Comparison of ENCODE assay signal across 7 mouse cellular contexts in the genomic region with DNA sequence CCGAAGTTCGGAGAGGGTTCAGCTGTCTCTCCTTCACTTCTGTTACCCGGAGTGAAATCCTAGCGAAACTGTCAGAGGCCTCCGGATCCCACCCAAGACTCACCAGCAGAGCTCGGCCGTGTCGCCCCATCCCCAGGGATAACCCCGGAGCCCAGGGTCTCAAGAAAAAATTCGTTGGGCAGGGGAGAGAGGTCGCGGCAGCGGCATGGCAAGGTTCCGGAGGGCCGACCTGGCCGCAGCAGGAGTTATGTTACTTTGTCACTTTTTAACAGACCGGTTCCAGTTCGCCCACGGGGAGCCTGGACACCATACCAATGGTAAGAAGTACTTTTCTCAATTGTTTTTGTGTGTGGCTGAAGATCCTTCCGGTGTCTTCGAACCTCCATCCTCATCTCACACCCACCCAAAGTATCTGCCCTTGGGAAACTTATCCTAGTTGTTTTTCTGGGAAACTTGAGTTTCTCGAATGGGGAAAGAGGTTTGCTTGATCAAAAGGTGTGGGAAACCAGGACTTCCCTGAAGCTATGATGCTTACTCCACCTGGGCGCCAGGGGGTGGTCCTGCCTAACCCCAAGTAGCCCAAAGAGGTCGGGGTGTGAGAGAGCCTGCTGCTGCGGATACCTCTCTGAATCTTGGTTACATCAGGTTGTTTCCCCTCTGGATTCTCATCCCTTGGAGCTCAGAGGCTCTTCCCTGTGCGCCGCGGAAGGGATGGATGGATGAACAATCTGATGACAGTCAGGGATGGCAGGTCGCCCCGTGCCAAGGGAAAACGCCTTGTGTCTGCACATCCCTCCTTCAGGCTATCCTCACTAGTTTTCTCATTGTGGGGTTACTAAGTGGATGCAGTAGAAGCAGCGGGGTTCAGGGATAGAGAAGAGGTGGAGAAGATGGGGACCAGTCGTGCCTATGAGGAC. TPM values are rescaled to one million over a fixed set of nuclear protein-coding genes. Genes with fewer than 3 reads are reported as not detected.
A peak's percentile ranks its signal among the peaks of the same experiment; 100 is the strongest.
DNase-seq lines count a peak whose midpoint lies in the region; ATAC-seq lines count a peak whose summit lies in the region.

No protein-coding gene starts in this region.

- no peaks in the 10 kb centered on the region for H3K27me3 ChIP-seq in heart, embryonic 16.5 days (ENCODE audit: control insufficient read depth, insufficient read depth, low read length)
- H3K27me3 ChIP-seq in midbrain, embryonic 11.5 days (ENCODE audit: control insufficient read depth, insufficient read depth, low read length): peaks cover 3% of the 10 kb centered on the region; the same call in 1 of the 2 replicates

- peaks cover 3% of the 10 kb centered on the region for H3K4me1 ChIP-seq in heart, embryonic 16.5 days (ENCODE audit: control insufficient read depth, insufficient read depth, low read length)
- H3K4me1 ChIP-seq in midbrain, embryonic 11.5 days (ENCODE audit: control insufficient read depth, insufficient read depth, low read length): peaks cover 2% of the 10 kb centered on the region

- peak overlapping the region; percentile 65 for H3K9ac ChIP-seq in heart, embryonic 16.5 days (ENCODE audit: low read length)
- H3K9ac ChIP-seq in midbrain, embryonic 11.5 days (ENCODE audit: low read length): peak overlapping the region; percentile 69

- H3K4me2 ChIP-seq in heart, embryonic 16.5 days (ENCODE audit: low read depth, low read length): peak overlapping the region; percentile 78
- H3K4me2 ChIP-seq in midbrain, embryonic 11.5 days: peak overlapping the region; percentile 72

- ATAC-seq in heart, embryonic 16.5 days (replicated peaks; ENCODE audit: extremely low read depth, insufficient read depth, low FRiP score): peak; percentile 14; the same call in 1 of the 2 replicates
- no peak; the same call in 1 of the 2 replicates for ATAC-seq in midbrain, embryonic 11.5 days (ENCODE audit: low FRiP score)

- peak overlapping the region; percentile 71 for H3K27ac ChIP-seq in heart, embryonic 16.5 days (ENCODE audit: low read length)
- no peak overlapping the region; the same call in 1 of the 2 replicates for H3K27ac ChIP-seq in midbrain, embryonic 11.5 days (ENCODE audit: low read depth, low read length)

- H3K4me3 ChIP-seq in heart, embryonic 16.5 days (ENCODE audit: low read length): peak overlapping the region; percentile 86
- peak overlapping the region; percentile 68 for H3K4me3 ChIP-seq in midbrain, embryonic 11.5 days (ENCODE audit: low read depth, low read length)

- DNase-seq in urinary bladder, adult 2 months (ENCODE audit: low spot score): peak; percentile 30
- DNase-seq in urinary bladder, postnatal 10 days (ENCODE audit: low spot score): no peak
- DNase-seq in cerebellum, postnatal 4 days (ENCODE audit: low spot score in 2 of 2): peak; percentile 21 to 27
- peak; percentile 36 for DNase-seq in kidney, postnatal 14 days
- peak; percentile 89 for DNase-seq in midbrain, embryonic 11.5 days (ENCODE audit: low spot score, missing footprints)
- peak; percentile 44 for DNase-seq in thymus, postnatal 0 days (ENCODE audit: low spot score)

- H3K9me3 ChIP-seq in heart, embryonic 16.5 days (replicated peaks; ENCODE audit: control insufficient read depth, low read length): no peaks in the 10 kb centered on the region
- H3K9me3 ChIP-seq in midbrain, embryonic 11.5 days (ENCODE audit: control insufficient read depth, low read length): no peaks in the 10 kb centered on the region

- H3K36me3 ChIP-seq in heart, embryonic 16.5 days (ENCODE audit: control insufficient read depth, insufficient read depth): no peaks in the 10 kb centered on the region
- no peaks in the 10 kb centered on the region for H3K36me3 ChIP-seq in midbrain, embryonic 11.5 days (ENCODE audit: control insufficient read depth, insufficient read depth, low read length)

- WGBS in heart, embryonic 16.5 days: 4% methylated on average over 33 of the region's 33 CpGs
- WGBS in midbrain, embryonic 11.5 days: 2% methylated on average over 33 of the region's 33 CpGs

RNA-seq across cellular contexts. Expression of gene Plxdc2, which starts 1.1 kb away (rescaled TPM):
- 77.3 and 90.3 TPM in 2 replicates for polyA plus RNA-seq in urinary bladder, adult 2 months (2012; rRNA removed)
- 20.1 and 20.7 TPM in 2 replicates for polyA plus RNA-seq in heart, embryonic 16.5 days (2015; fragmentation: Nextera tagmentation; extraction: Ambion mirVana)
- polyA plus RNA-seq in midbrain, embryonic 11.5 days (2014; fragmentation: Nextera tagmentation; extraction: Ambion mirVana): 16.0 and 16.1 TPM in 2 replicates
- polyA plus RNA-seq in thymus, postnatal 0 days (2015; fragmentation: Nextera tagmentation; extraction: Ambion mirVana): 31.8 and 37.5 TPM in 2 replicates
